Mouse (Mus musculus) forebrain, embryonic 10.5 days (tissue): ENCODE measurements around the gene March4. TPM values are rescaled to one million over a fixed set of nuclear protein-coding genes. Genes with fewer than 3 reads are reported as not detected.
A peak's percentile ranks its signal among the peaks of the same experiment; 100 is the strongest.

Source experiments
- DNase-seq: peaks from one replicate; pipeline ENCODE4 v3.0.0-alpha.2; 2017; ENCODE audit warnings: low spot score; ENCODE audit errors: extremely low spot score
- H3K27ac ChIP-seq: fragments of 300-500 bp; sonication (generic); 2 replicates; pipeline ENCODE4 v1.5.1; 2016; ENCODE audit warnings: mild to moderate bottlenecking
- H3K27me3 ChIP-seq: fragments of 300-500 bp; sonication (generic); 2 replicates; pipeline ENCODE4 v1.6.1; 2016; ENCODE audit warnings: mild to moderate bottlenecking; ENCODE audit not compliant: poor library complexity, severe bottlenecking
- H3K36me3 ChIP-seq: fragments of 300-500 bp; sonication (generic); replicated peaks from 2 replicates; pipeline ENCODE4 v1.6.1; 2016; ENCODE audit warnings: mild to moderate bottlenecking, moderate library complexity
- H3K4me1 ChIP-seq: fragments of 300-500 bp; sonication (generic); 2 replicates; pipeline ENCODE4 v1.6.1; 2016
- H3K4me3 ChIP-seq: fragments of 300-500 bp; sonication (generic); 2 replicates; pipeline ENCODE4 v1.5.1; 2016; ENCODE audit warnings: mild to moderate bottlenecking, moderate library complexity
- H3K9me3 ChIP-seq: fragments of 300-500 bp; sonication (generic); 2 replicates; pipeline ENCODE4 v1.6.1; 2016; ENCODE audit warnings: mild to moderate bottlenecking, moderate library complexity
- WGBS: fragments of 180-500 bp; shearing (Covaris S2); methylation state at CpG from one replicate; pipeline ENCODE4 v1.1.7; 2016; 5-methylcytosine and 5-hydroxymethylcytosine counted together
- polyA plus RNA-seq: library from polyadenylated mRNA; unstranded; fragments of >200 nt; fragmentation: Nextera tagmentation; extraction: Ambion mirVana; gene quantifications from 2 replicates; pipeline ENCODE4 v1.2.1, GENCODE M21; 2016

Gene March4
- not detected in 2 replicates for polyA plus RNA-seq

- Histone ChIP-seq H3K27ac (no peak within 1 kb of the TSS), H3K27me3 (peaks cover 51% of the 10 kb centered on the region)
These were observed at the start of gene March4 for GRCm38 (mm10) chr1:72536611-72537351. TSS of gene March4 (minus strand) at chr1:72536930.

GRCm38 (mm10) chr1:72585971-72586875, 49.5 kb upstream of the March4 start:
- H3K4me3 ChIP-seq: no peak overlapping the region
- no peak for DNase-seq
- H3K27ac ChIP-seq: no peak overlapping the region
- H3K9me3 ChIP-seq: no peaks in the 10 kb centered on the region
- H3K27me3 ChIP-seq: no peaks in the 10 kb centered on the region
- 92% methylated on average over 17 of the region's 17 CpGs for WGBS
- H3K36me3 ChIP-seq: peaks cover 47% of the 10 kb centered on the region
- peaks cover 21% of the 10 kb centered on the region for H3K4me1 ChIP-seq

More at GRCm38 (mm10) chr1:72536611-72537351, at the start of gene March4:
- peak; percentile 76 for DNase-seq
- no peaks in the 10 kb centered on the region for H3K36me3 ChIP-seq
- H3K4me3 ChIP-seq: peak within 1 kb of the TSS; percentile 52
- 1% methylated on average over 41 of the region's 41 CpGs for WGBS
- H3K9me3 ChIP-seq: no peaks in the 10 kb centered on the region
- peaks cover 19% of the 10 kb centered on the region for H3K4me1 ChIP-seq

- Histone ChIP-seq H3K4me1 (peaks cover 29% of the 10 kb centered on the region), H3K4me3 (peak overlapping the region; percentile 67), H3K27me3 (no peaks in the 10 kb centered on the region), H3K36me3 (peaks cover 29% of the 10 kb centered on the region), H3K9me3 (no peaks in the 10 kb centered on the region), H3K27ac (peak overlapping the region; percentile 90)
- 84% methylated on average over 4 of the region's 4 CpGs for WGBS
- DNase-seq: no peak
These were observed 47.2 kb upstream of the March4 start for GRCm38 (mm10) chr1:72583906-72584305.

GRCm38 (mm10) chr1:72582947-72583731, 46.4 kb upstream of the March4 start, which contains the start of gene Smarcal1:
TSS of gene Smarcal1 (plus strand) at chr1:72583251.
- H3K9me3 ChIP-seq: no peaks in the 10 kb centered on the region
- peaks cover 26% of the 10 kb centered on the region for H3K36me3 ChIP-seq
- DNase-seq: peak; percentile 93
- peak within 1 kb of the TSS; percentile 67 for H3K4me3 ChIP-seq
- under 1% methylated on average over 25 of the region's 25 CpGs for WGBS
- H3K4me1 ChIP-seq: peaks cover 37% of the 10 kb centered on the region
- peaks cover 5% of the 10 kb centered on the region; the same call in 1 of the 2 replicates for H3K27me3 ChIP-seq
- H3K27ac ChIP-seq: peak within 1 kb of the TSS; percentile 90

GRCm38 (mm10) chr1:72578806-72579205, 42.1 kb upstream of the March4 start:
- Histone ChIP-seq H3K4me3 (peak overlapping the region; percentile 19), H3K9me3 (no peaks in the 10 kb centered on the region), H3K4me1 (peaks cover 36% of the 10 kb centered on the region), H3K27me3 (peaks cover 33% of the 10 kb centered on the region), H3K27ac (peak overlapping the region; percentile 70; the same call in 1 of the 2 replicates), H3K36me3 (no peaks in the 10 kb centered on the region)
- DNase-seq: no peak
- 27% methylated on average over 4 of the region's 4 CpGs for WGBS

- peaks cover 33% of the 10 kb centered on the region for H3K4me1 ChIP-seq
- H3K4me3 ChIP-seq: peak overlapping the region; percentile 19
- DNase-seq: no peak
- peaks cover 33% of the 10 kb centered on the region for H3K27me3 ChIP-seq
- no peaks in the 10 kb centered on the region for H3K9me3 ChIP-seq
- H3K36me3 ChIP-seq: no peaks in the 10 kb centered on the region
- peak overlapping the region; percentile 70; the same call in 1 of the 2 replicates for H3K27ac ChIP-seq
- WGBS: 39% methylated on average over 15 of the region's 15 CpGs
These were observed 41.6 kb upstream of the March4 start for GRCm38 (mm10) chr1:72578351-72578750.

- 2% methylated on average over 12 of the region's 12 CpGs for WGBS
- peak overlapping the region; percentile 35 for H3K4me3 ChIP-seq
- H3K27ac ChIP-seq: peak overlapping the region; percentile 4; the same call in 1 of the 2 replicates
- peaks cover 33% of the 10 kb centered on the region for H3K27me3 ChIP-seq
- DNase-seq: peak; percentile 32
- H3K4me1 ChIP-seq: peaks cover 30% of the 10 kb centered on the region
- H3K9me3 ChIP-seq: no peaks in the 10 kb centered on the region
- H3K36me3 ChIP-seq: no peaks in the 10 kb centered on the region
These were observed 40.8 kb upstream of the March4 start for GRCm38 (mm10) chr1:72577481-72577922.

GRCm38 (mm10) chr1:72575121-72575520, 38.4 kb upstream of the March4 start:
- Histone ChIP-seq H3K4me1 (peaks cover 28% of the 10 kb centered on the region), H3K4me3 (no peak overlapping the region), H3K27me3 (peaks cover 33% of the 10 kb centered on the region), H3K9me3 (no peaks in the 10 kb centered on the region), H3K36me3 (no peaks in the 10 kb centered on the region), H3K27ac (no peak overlapping the region)
- 58% methylated on average over 4 of the region's 4 CpGs for WGBS
- no peak for DNase-seq

- Histone ChIP-seq H3K4me1 (peaks cover 31% of the 10 kb centered on the region), H3K9me3 (no peaks in the 10 kb centered on the region), H3K36me3 (no peaks in the 10 kb centered on the region), H3K27me3 (peaks cover 33% of the 10 kb centered on the region), H3K27ac (no peak overlapping the region), H3K4me3 (no peak overlapping the region)
- DNase-seq: no peak
- 66% methylated on average over 7 of the region's 7 CpGs for WGBS
These were observed 37.9 kb upstream of the March4 start for GRCm38 (mm10) chr1:72574608-72575007.

- WGBS: 82% methylated on average over 7 of the region's 7 CpGs
- peaks cover 31% of the 10 kb centered on the region for H3K4me1 ChIP-seq
- H3K4me3 ChIP-seq: no peak overlapping the region
- no peaks in the 10 kb centered on the region for H3K36me3 ChIP-seq
- H3K9me3 ChIP-seq: no peaks in the 10 kb centered on the region
- H3K27ac ChIP-seq: no peak overlapping the region
- peaks cover 33% of the 10 kb centered on the region for H3K27me3 ChIP-seq
- DNase-seq: no peak
These were observed 37.3 kb upstream of the March4 start for GRCm38 (mm10) chr1:72574047-72574446.

- no peak overlapping the region for H3K27ac ChIP-seq
- no peak for DNase-seq
- no peak overlapping the region for H3K4me3 ChIP-seq
- WGBS: 93% methylated on average over 8 of the region's 8 CpGs
- no peaks in the 10 kb centered on the region for H3K36me3 ChIP-seq
- H3K9me3 ChIP-seq: no peaks in the 10 kb centered on the region
- peaks cover 20% of the 10 kb centered on the region for H3K4me1 ChIP-seq
- no peaks in the 10 kb centered on the region for H3K27me3 ChIP-seq
These were observed 32.0 kb upstream of the March4 start for GRCm38 (mm10) chr1:72568725-72569124.

GRCm38 (mm10) chr1:72567056-72567455, 30.3 kb upstream of the March4 start:
- peaks cover 20% of the 10 kb centered on the region for H3K4me1 ChIP-seq
- H3K9me3 ChIP-seq: no peaks in the 10 kb centered on the region
- H3K27ac ChIP-seq: peak overlapping the region; percentile 62; the same call in 1 of the 2 replicates
- no peak for DNase-seq
- peak overlapping the region; percentile 20; the same call in 1 of the 2 replicates for H3K4me3 ChIP-seq
- WGBS: 32% methylated on average over 9 of the region's 9 CpGs
- H3K27me3 ChIP-seq: no peaks in the 10 kb centered on the region
- no peaks in the 10 kb centered on the region for H3K36me3 ChIP-seq
